Mouse (Mus musculus) lung, postnatal 36 days (tissue): Measurements from ENCODE around the gene Galr2.
"Not testable (repeated sequence)": the region's sequence is repeated elsewhere in the genome, so short reads cannot be mapped to it uniquely, and the experiment has no call there.

Experiments
- DNase-seq: peaks from one replicate; pipeline ENCODE4 v3.0.0; 2022; ENCODE audit warnings: mixed read lengths

The Galr2 gene

DNA sequence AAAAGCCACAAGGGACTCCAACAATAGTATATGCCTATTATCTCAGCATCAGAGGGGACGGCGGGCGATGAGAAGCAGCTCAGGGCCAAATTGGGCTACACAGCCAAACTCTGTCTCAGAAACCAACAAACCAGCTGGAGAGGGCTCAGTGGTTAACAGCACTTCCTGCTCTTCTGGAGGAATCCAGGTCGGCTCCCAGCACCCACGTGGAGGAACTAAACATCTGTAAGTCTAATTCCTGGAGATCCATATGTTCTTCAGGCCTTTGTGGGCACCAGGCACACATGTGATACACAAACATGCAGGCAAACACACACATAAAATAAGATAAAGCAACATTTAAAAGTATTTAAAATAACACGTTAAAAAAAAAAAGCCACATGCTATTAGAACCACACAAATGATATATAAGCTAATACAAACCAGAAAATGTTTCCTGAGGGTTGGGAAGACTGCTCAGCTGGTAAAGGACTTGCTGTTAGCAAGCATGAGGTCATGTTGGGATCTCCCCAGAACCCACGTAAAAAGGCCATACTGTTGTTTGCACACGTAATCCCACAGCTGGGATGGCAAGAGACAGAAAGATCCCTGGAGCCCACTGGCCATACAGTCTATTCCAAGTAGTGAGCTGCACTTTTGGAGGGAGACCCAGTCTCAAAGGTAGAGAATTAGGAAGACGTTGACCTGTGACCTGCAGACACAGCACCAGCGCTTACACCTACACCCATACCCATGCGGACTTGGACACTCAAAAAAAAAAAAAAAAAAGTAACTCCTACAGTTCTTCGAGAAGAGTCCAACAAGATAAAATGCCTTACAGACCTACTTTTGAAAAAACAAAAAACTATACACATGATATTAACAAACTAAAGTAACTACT, 7.9 kb upstream of the Galr2 start:
- no peak for DNase-seq

DNA sequence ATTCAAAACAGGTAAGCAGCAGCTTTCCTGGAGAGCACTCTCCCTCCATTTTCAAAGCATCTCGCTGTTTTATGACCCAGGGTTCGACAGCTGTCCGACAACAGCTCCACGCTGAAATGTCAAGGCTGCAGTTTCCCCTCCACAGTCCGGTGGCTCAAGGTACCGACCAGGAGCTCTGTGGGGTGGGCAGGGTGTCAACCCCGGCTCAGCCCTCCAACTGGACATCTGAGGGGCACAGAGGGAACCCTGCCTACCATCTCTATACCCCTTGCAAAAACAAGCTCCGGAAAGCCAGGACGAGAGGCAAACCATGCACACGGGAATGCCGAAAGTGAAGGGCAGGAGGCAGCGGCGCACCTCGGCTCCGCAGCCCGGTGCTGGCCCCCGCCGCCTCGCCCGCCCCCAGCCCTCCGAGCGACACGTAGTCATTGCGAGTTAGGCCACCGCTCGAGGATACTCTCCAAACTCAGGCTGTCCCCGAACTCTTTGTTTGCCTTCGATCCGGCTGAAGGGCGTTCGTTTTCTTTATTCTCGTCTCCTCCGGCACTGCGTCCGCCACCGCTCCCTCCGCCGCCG, 7.2 kb upstream of the Galr2 start:
- no peak for DNase-seq

DNA sequence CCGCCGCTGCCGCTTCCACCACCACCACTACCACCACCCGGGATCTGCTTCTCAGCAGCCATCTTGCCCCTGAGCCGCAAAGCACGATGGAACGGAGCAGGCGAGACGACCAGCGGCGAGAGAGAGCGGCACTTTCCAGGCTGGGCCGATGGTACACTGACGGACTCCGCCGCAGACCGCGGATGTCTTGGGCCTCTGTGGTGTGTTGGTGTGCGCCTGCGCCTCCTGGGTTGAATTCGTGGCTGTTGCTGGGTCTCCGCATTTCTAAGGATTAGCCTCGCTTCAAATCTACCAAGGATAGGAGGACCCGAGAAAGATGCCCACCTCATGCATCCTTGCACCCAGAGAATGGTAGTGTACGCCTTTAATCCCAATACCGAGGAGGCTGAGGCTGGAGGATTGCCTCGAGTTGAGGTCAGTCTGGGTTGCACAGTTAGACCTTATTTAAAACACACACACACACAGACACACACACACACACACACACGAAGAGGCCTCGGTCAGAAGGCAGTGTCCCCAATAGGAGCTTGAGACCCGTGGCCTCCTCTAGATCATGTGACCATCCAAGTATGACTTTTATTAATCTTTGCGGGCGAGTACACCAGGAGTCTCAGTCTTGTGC, 6.6 kb upstream of the Galr2 start, which contains the start of gene Srp68:
Gene Srp68 (minus strand): TSS at position 173 of the 622 bp plus-strand sequence.
- peak; percentile 96 for DNase-seq

DNA sequence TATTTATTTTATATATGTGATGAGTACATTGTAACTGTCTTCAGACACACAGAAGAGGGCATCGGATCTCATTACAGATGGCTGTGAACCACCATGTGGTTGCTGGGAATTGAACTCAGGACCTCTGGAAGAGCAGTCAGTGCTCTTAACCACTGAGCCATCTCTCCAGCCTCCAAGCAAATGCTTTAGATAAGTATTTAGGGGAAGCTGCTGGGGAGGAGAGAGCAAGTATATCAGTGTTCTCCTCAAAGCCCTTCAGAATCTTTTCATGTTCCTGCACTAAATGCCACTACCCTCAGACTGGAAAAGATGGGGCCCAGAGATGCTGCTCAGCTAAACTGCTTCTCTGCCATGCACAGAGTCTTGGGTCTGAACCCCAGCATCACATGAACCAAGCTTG, 3.6 kb upstream of the Galr2 start:
- not testable (repeated sequence) for DNase-seq

DNA sequence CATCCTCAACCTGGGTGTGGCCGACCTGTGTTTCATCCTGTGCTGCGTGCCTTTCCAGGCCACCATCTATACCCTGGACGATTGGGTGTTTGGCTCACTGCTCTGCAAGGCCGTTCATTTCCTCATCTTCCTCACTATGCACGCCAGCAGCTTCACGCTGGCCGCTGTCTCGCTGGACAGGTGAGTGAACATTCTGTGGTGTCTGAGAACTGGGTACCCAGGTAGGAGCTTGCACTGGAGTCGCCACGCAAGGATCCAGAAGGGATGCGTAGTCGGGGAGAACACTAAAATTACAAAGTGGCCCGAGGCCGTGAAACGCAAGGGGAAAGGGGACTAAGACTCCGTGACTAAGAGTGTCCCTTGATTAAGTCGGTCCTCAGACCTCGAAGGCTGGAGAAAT, 932 bp downstream of the Galr2 start:
- DNase-seq, result no peak

DNA sequence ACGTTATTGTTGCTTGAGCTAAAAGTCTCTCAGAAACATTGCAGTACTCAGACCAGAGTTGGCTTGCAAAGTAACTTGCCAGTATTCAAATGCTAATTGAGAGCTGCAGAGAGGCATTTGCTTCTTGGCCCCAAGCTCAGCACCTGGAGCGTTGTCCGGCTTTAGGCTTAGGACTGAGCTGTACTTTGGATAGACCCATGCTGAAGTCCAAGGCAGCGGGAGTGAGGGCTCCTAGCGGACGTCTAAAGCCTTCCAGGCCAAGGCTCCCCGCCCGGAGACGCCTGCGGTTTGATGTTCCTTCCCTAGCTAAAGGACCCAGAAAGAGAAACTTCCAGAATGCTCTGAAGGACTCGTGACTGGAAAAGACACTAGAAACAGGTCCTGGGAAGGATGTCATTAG, 1.4 kb downstream of the Galr2 start:
- DNase-seq, result no peak

DNA sequence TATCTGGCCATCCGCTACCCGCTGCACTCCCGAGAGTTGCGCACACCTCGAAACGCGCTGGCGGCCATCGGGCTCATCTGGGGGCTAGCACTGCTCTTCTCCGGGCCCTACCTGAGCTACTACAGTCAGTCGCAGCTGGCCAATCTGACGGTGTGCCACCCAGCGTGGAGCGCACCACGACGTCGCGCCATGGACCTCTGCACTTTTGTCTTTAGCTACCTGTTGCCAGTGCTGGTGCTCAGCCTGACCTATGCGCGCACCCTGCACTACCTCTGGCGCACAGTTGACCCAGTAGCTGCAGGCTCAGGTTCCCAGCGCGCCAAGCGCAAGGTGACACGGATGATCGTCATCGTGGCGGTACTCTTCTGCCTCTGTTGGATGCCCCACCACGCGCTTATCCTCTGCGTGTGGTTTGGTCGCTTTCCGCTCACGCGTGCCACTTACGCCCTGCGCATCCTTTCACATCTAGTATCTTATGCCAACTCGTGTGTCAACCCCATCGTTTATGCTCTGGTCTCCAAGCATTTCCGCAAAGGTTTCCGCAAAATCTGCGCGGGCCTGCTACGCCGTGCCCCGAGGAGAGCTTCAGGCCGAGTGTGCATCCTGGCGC, 2.3 kb downstream of the Galr2 start:
- no peak for DNase-seq

DNA sequence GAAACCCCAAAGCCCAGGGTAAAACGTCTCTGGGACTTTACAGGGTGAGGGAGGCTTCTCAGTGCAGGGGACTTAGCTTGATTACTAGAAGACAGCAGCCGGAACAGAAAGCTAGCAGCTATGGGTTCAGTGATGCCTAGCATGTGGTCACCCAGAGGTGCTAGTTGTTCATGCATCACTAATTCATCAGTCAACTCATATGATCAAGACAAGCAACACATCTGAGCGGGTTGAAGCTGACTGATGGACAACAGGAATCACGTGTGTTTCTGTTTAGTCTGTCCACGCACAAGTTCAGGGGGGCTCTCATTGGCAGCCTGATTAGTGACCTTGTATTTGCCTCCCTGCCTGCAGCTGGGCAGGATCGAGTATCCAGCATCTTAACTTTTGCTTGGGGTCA, 3.2 kb downstream of the Galr2 start:
- DNase-seq, result no peak

DNA sequence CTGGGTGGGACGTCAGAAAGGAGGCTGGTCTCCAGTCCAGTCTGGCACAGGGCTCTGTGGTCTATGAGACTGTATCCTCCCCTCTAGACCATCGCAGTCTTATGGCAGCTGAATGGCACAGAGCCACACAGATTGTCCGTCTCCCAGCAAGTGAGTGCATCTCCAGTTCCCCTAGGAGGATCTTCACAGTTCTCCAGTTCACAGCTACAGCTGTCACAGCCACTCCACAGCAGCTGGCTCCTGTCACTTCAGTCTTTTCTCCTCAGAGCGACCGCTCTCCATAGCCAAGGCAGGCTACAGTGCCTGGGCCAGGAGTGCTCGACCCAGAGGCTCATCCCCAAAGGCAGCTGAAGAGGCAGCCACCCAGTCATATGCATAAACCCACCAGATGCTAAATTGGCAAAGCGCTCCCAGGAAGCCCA, 5.0 kb downstream of the Galr2 start:
- peak; percentile 24 for DNase-seq

DNA sequence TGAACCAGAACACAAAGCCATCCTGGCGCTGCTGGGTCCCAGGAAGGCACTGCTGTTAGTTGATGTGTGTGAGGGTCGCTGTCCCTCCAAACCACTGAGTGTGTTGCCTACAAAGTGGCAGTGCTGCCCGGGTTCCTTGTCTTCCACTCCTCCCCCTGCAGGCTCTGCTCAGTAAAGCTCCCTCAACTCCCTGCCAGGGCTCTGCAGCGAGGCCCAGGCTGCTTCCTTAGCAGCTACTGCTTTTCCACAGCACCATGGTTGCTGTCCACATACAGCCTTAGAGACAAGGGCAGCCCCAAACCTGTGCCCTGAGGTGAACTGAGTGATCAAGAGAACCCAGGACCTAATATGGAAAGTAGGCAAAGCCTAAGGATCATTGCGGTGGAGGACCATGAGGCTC, 6.6 kb downstream of the Galr2 start:
- DNase-seq, result no peak

DNA sequence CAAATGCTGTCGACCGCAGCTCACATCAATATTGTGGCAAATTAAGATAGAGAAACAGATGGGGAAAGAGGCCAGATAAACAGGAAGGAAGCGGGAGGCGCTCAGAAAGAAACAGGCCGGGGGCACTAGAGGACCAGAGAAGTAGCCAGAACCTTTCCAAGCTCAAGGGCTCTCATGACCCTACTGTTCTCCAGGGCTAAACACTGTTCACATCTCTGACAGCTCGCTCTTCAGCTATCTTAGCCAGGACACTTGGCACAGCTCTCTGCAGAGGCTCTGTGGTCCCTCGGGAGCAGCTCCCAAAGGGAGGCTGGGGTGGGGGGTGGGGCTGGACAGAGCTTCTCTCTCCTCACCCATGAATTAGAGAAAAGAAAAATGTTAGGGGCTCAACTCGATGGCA, 9.8 kb downstream of the Galr2 start:
- peak; percentile 3 for DNase-seq

DNA sequence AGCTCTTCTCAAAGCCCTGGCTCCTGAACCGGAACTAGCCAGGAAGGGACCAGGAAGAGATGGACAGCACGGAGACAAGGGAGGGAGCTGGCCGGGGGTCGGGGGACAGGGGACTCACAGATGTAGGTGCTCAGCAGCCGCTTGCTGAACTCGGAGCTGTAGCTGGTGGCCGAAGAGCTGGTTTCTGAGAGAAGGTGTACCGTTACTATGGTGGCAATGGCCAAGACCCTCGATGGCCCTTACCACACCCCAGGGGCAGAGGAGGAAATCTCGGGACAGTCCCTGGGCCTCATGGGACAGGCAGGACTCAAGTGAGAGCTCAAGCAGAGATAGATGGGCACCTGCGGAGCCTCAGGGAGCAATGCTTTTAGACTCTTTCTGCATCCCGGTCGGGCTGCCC, 11.7 kb downstream of the Galr2 start:
- no peak for DNase-seq

DNA sequence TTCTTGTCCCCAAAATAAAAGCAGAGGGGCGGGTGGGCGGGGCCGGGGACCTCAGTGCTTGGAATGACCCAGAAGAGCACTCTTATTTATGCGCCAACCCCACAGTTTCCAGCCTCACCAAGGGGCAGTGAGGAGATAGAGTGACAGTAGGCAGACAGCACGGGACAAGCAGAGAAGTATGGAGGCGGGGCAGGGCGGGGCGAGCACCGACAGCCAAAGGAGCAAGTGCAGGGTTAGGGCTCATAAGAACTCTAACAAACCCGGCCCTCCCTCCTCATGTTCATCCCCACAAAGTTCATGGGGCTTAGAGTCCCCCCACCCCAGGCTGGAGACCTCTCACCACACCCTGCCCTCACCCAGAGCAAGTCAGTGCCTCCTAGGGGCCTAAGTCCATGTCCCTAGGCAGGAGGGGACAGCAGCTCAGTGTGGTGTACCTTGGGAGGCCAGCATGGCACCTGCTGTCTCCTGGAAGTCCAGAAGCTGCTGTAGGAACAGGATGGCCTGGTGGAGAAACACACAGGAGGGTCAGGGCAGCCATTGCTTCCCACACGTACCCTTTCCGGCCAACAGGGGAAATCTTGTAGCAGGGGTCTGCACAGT, 12.9 kb downstream of the Galr2 start:
- DNase-seq, result no peak

DNA sequence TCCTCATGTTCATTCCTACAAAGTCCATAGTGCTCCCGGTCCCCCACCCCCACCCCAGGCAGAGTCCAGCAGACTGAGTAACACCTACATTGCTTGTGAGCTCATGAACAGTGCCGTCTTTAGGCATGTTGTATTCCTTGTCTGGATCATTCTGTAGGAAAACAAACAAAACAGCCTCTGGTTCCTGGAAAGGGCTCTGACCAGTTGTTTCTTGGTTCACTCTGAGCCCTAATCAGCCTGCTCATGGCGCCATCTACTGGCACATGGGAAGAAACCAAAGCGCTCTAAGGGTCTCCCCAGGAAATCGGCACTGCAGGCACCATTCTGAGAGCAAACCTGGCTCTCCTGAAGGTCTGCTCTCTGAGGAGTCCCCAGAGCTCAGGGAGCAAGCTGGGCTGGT, 13.6 kb downstream of the Galr2 start:
- DNase-seq, result peak; percentile 74

DNA sequence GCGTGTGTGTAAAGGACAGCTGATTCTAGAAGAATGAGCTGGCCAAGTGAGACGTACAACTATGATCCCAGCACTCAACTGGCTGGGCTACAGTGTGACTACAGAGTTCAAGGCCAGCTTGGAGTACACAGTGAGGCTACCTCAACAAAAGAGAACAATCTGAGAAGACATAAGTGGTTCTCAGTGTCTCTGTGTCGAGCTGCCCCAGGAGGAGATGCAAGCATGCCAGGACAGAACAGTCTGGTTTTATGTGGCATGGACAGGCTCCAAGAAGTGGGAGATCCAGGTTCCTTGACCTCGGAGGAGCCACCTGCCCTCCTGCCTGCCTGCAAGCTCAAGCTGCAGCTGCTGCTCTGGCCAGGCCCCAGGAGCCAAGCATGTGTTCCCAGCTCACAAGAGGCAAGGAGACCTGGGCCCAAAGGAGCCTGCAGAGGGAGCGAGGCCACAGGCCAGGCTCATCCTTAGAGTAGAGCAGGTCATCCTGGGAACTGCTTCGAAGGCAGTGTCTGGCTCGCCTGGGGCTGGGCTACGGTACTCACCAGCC, 15.5 kb downstream of the Galr2 start:
- no peak for DNase-seq

DNA sequence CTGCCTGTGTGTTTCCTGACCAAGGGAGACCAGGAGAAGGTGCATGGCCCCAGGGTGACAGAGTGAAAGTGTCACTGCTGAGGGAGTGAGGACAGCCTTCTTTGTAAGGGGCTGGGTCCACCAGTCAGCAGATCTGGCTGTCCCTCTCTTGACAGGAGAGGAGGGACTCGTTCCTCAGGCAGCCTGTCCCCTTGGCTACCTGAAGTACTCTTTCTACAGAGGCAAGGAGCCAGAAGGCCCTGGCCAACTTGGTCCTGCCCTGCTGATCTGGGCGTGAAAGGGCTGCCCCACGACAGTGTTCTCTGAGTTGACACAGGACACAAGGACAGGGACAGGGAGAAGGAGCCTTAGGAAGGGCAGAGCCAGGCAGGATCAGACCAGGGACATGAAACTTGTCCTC, 16.3 kb downstream of the Galr2 start:
- peak; percentile 48 for DNase-seq

DNA sequence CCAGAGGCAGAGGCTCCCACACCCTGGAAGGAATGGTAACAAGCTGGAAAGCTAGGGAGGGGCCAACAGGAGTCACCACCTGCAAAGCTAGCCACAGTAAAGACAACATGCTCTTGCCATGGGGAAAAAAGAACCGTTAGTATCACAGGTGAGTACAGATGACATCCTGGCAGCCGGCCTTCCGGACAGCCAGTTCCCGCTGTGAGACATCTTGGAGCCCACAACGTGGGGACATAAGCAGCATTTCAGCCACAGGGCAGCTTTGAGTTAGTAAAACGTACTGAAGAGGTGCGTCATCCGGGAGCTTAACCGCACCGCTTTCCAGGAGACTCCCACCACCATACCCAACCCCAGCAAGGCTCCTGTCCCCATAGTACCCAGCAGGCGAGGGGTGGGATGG, 17.5 kb downstream of the Galr2 start:
- DNase-seq, result no peak

DNA sequence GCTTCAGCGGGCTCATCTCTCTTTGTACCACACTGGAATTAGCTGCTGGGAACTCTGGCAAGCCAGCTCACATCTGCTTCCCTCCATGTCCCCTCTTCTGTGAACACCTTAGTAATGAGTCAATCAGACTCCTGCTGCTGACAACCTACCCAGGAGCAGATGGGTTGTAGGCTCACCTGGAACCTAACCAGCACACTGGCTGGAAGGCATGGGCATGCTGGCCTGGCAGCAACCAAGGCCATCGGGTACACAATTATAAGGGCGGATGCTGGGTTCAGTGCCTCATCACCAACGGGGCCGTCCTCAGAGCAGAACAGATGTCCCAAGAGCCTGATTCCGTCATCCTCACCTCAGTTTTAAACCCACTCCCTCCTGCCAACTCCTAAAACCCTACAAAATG, 17.9 kb downstream of the Galr2 start:
- DNase-seq, result no peak

DNA sequence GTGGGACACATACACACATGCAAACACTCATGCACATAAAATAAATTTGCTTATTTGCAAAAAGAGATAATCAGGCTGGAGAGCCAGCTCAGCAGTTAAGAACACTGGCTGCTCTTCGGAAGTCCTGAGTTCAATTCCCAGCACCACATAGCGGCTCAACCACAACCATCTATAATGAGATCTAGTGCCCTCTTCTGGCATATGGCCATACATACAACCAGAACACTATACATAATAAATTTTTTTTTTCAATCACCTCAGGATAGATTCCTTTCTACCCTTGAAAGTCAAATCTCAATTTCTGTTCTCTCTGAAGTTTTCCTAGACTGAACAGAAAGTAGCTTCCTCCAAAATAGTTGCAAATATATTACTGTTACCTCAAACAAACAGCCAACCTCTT, 24.7 kb downstream of the Galr2 start:
- DNase-seq, result no peak

DNA sequence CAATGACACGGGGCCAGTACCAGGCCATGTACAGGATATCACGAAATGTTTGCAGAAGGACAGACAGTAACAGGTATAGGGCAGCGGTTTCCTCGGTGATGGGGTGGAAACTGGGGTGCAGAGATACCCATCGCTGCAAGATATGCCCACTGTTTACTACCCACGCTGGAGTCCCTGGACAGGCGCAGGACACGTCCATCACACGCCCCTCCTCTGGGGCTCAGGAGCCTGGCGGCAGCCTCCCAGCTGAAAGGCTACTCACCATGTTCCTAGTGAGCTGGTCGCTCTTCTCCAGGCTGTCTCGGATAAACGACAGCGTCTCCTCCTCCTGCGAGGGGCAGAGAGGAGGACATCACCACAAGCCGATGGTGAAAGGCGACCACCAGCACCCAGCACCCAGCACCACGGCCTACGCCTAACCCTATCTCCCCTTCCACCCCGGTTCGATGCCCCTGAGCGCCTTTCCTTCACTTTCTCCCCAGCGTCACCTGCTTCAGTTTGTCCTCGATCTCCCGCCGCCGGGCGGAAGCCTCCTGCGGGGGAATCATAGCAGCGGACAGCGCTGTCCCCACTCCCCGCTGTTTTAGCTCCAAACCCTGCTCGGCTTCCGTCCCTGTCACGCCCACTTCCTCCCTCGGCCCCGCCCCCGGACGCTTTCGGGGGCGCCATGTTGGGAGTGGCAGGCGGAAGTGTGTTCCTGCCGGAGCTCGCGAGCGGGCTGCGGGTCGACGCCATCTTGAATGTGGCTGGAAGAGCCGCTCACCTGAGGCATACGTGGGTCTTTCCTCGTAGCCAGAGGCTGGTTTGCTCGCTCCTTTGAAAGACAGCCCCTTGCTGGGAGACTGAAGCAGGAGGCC, 25.6 kb downstream of the Galr2 start:
- DNase-seq, result peak; percentile 95

DNA sequence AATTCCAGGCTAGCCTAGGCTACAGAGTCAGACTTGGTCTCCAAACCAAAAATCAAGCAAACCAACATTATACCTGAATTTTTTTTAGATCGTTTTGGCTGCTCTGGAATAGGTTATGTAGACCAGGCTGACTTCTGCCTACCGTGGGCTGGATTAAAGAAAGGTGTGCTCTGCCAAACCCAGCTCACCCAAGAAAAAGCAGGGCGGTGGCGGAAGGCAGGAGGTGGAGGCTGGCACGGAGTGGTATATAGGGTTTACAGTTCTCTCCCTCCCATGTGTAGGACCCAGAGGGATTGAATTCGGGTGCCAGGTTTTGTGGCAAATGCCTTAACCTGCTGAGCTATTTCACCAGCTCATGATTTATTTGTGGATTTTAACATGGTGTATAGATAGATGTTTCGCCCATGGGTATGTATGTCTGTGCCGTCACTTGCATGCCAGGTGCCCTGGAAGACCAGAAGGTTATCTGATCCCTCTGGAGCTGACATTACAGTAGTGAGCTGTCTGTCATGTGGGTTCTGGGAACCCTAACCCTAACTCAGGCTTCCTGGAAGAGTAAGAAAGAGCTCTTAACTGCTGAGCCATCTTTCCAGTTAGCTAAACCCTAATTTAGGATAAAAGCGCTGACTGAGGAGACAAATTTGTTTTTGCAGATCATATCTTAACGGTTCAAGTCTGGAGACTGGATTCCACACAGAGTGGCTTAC, 26.4 kb downstream of the Galr2 start, which contains the start of gene Exoc7:
Gene Exoc7 (minus strand): TSS at position 215 of the 707 bp plus-strand sequence.
- no peak for DNase-seq
